Mouse (Mus musculus): ENCODE measurements at regions not wholly inside any gene's neighbourhood (a gene's known extent, or its start where the extent isn't known, plus 50 kb on each side); places are given as distances from the start of the nearest gene placed in this dataset.

DNA sequence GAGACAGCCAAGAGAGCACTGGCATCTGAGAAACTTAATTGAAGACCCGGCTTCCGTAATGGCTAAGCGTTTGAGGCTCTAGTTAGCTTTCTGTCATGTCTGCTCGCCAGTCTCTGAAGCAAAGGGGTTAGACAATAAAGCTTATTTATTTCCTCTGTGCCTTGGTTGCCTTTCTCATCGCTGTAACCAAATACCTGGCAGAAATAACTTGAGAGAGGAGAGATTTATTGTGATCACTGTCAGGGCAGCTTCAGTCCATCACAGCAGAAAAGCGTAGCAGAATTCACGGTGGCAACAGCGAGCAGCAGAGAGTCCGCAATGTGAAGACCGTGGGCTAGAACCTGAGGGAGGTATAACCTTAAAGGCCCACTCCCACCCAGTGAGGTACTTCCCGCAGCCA lies 174.2 kb upstream of the Cdkn3 start:
- TF ChIP-seq CTCF (IDR thresholded peaks at IDR 0.05; ENCODE audit: extremely low read depth, insufficient read depth, insufficient read length, insufficient replicate concordance) (no peak), POLR2A (IDR thresholded peaks at IDR 0.05; ENCODE audit: low read depth, low read length) (no peak)

Measured in spleen, adult 2 months (tissue).